Mouse (Mus musculus) E14TG2a.4 (cell line): ENCODE data around the gene Gipc3.

Source experiments
- H3K27me3 ChIP-seq: 2 replicates; pipeline ENCODE4 v1.6.1; 2014; ENCODE audit warnings: low read length, control low read depth; ENCODE audit not compliant: insufficient read depth
- H3K36me3 ChIP-seq: 2 replicates; pipeline ENCODE4 v1.6.1; 2014; ENCODE audit warnings: low read length, control low read depth; ENCODE audit not compliant: insufficient read depth
- H3K4me1 ChIP-seq: replicated peaks from 2 replicates; pipeline ENCODE4 v1.6.1; 2014; ENCODE audit warnings: low read depth, low read length, control low read depth
- H3K4me3 ChIP-seq: replicated peaks from 2 replicates; pipeline ENCODE4 v1.5.1; 2014; ENCODE audit warnings: mild to moderate bottlenecking, low read length
- H3K9me3 ChIP-seq: 2 replicates; pipeline ENCODE4 v1.6.1; 2014; ENCODE audit warnings: low read length, control low read depth
- CTCF ChIP-seq: conservative IDR thresholded peaks from 2 replicates; pipeline ENCODE4 v1.5.1; 2014; ENCODE audit warnings: low read length
- NANOG ChIP-seq: IDR thresholded peaks from 2 replicates; pipeline ENCODE4 v1.6.1; 2014; ENCODE audit warnings: borderline replicate concordance, low read length, mixed read lengths
- POU5F1 ChIP-seq: IDR thresholded peaks from 2 replicates; pipeline ENCODE4 v1.6.1; 2014; ENCODE audit warnings: low read length, borderline replicate concordance

The Gipc3 gene

GRCm38 (mm10) chr10:81329194-81329975 lies 13.7 kb downstream of the Gipc3 start:
- H3K4me1 ChIP-seq: peaks cover 79% of the 10 kb centered on the region
- peak overlapping the region; percentile 32 for H3K4me3 ChIP-seq
- no peak for TF ChIP-seq POU5F1
- TF ChIP-seq NANOG: no peak
- no peak for TF ChIP-seq CTCF
- H3K27me3 ChIP-seq: peaks cover 35% of the 10 kb centered on the region
- H3K9me3 ChIP-seq: no peaks in the 10 kb centered on the region
- H3K36me3 ChIP-seq: peaks cover 37% of the 10 kb centered on the region

GRCm38 (mm10) chr10:81328386-81328785 lies 14.7 kb downstream of the Gipc3 start, which contains the start of gene Tbxa2r:
Gene Tbxa2r, plus strand, starts transcription at chr10:81328731.
- peaks cover 47% of the 10 kb centered on the region for H3K36me3 ChIP-seq
- peaks cover 29% of the 10 kb centered on the region for H3K27me3 ChIP-seq
- peak within 1 kb of the TSS; percentile 32 for H3K4me3 ChIP-seq
- TF ChIP-seq NANOG (no peak), POU5F1 (no peak), CTCF (no peak)
- no peaks in the 10 kb centered on the region for H3K9me3 ChIP-seq
- peaks cover 87% of the 10 kb centered on the region for H3K4me1 ChIP-seq

- Histone ChIP-seq H3K36me3 (peaks cover 52% of the 10 kb centered on the region), H3K9me3 (no peaks in the 10 kb centered on the region), H3K27me3 (peaks cover 24% of the 10 kb centered on the region), H3K4me3 (0 out of 2 replicates have a peak overlapping the region, but pooled peaks have one; percentile 17), H3K4me1 (peaks cover 90% of the 10 kb centered on the region)
- TF ChIP-seq CTCF: no peak
- TF ChIP-seq POU5F1: no peak
- no peak for TF ChIP-seq NANOG
These were observed 15.1 kb downstream of the Gipc3 start for GRCm38 (mm10) chr10:81327959-81328358.

- no peak for TF ChIP-seq NANOG
- no peak for TF ChIP-seq POU5F1
- no peak for TF ChIP-seq CTCF
- H3K4me3 ChIP-seq: peak overlapping the region; percentile 29; the same call in 1 of the 2 replicates
- peaks cover 90% of the 10 kb centered on the region for H3K4me1 ChIP-seq
- peaks cover 61% of the 10 kb centered on the region for H3K36me3 ChIP-seq
- peaks cover 13% of the 10 kb centered on the region for H3K27me3 ChIP-seq
- no peaks in the 10 kb centered on the region for H3K9me3 ChIP-seq
These were observed 16.2 kb downstream of the Gipc3 start for GRCm38 (mm10) chr10:81326858-81327257.

GRCm38 (mm10) chr10:81325781-81326180 lies 17.3 kb downstream of the Gipc3 start:
- peaks cover 61% of the 10 kb centered on the region for H3K36me3 ChIP-seq

GRCm38 (mm10) chr10:81325176-81325575 lies 17.9 kb downstream of the Gipc3 start:
- peaks cover 61% of the 10 kb centered on the region for H3K36me3 ChIP-seq
- TF ChIP-seq CTCF (no peak), NANOG (no peak), POU5F1 (no peak)
- peak overlapping the region; percentile 51 for H3K4me3 ChIP-seq
- 0 out of 2 replicates have a peak, but pooled peaks cover 3% of the 10 kb centered on the region for H3K27me3 ChIP-seq
- no peaks in the 10 kb centered on the region for H3K9me3 ChIP-seq
- peaks cover 85% of the 10 kb centered on the region for H3K4me1 ChIP-seq

More at GRCm38 (mm10) chr10:81325781-81326180, 17.3 kb downstream of the Gipc3 start:
- no peak for TF ChIP-seq POU5F1
- no peak for TF ChIP-seq NANOG
- TF ChIP-seq CTCF: no peak
- Histone ChIP-seq H3K4me1 (peaks cover 89% of the 10 kb centered on the region), H3K9me3 (no peaks in the 10 kb centered on the region), H3K4me3 (peak overlapping the region; percentile 51), H3K27me3 (peaks cover 8% of the 10 kb centered on the region; the same call in 1 of the 2 replicates)

GRCm38 (mm10) chr10:81323791-81324530 lies 19.1 kb downstream of the Gipc3 start:
- TF ChIP-seq NANOG (no peak), POU5F1 (no peak), CTCF (no peak)
- Histone ChIP-seq H3K4me1 (peaks cover 84% of the 10 kb centered on the region), H3K27me3 (no peaks in the 10 kb centered on the region), H3K36me3 (peaks cover 67% of the 10 kb centered on the region), H3K4me3 (no peak overlapping the region), H3K9me3 (no peaks in the 10 kb centered on the region)

GRCm38 (mm10) chr10:81323141-81323775 lies 19.8 kb downstream of the Gipc3 start:
- TF ChIP-seq CTCF (no peak), NANOG (no peak), POU5F1 (no peak)
- H3K36me3 ChIP-seq: peaks cover 74% of the 10 kb centered on the region

More at GRCm38 (mm10) chr10:81323141-81323775, 19.8 kb downstream of the Gipc3 start:
- peaks cover 84% of the 10 kb centered on the region for H3K4me1 ChIP-seq
- no peaks in the 10 kb centered on the region for H3K9me3 ChIP-seq
- H3K4me3 ChIP-seq: peak overlapping the region; percentile 100
- H3K27me3 ChIP-seq: no peaks in the 10 kb centered on the region
